Mouse (Mus musculus) limb, embryonic 10.5 days (tissue): ENCODE measurements around the gene Ythdf2. TPM values are rescaled to one million over a fixed set of nuclear protein-coding genes. Genes with fewer than 3 reads are reported as not detected.
A peak's percentile ranks its signal among the peaks of the same experiment; 100 is the strongest.

Experiments used
- DNase-seq: peaks from one replicate; pipeline ENCODE4 v3.0.0-alpha.2; 2017; ENCODE audit warnings: low spot score
- H3K27ac ChIP-seq: fragments of 300-500 bp; sonication (generic); 2 replicates; pipeline ENCODE4 v1.5.1; 2016; ENCODE audit warnings: mild to moderate bottlenecking
- H3K27me3 ChIP-seq: fragments of 300-500 bp; sonication (generic); 2 replicates; pipeline ENCODE4 v1.6.1; 2016; ENCODE audit warnings: low read depth, mild to moderate bottlenecking; ENCODE audit not compliant: poor library complexity, severe bottlenecking
- H3K36me3 ChIP-seq: fragments of 300-500 bp; sonication (generic); 2 replicates; pipeline ENCODE4 v1.6.1; 2016; ENCODE audit warnings: mild to moderate bottlenecking, moderate library complexity
- H3K4me1 ChIP-seq: fragments of 300-500 bp; sonication (generic); 2 replicates; pipeline ENCODE4 v1.6.1; 2016
- H3K4me3 ChIP-seq: fragments of 300-500 bp; sonication (generic); 2 replicates; pipeline ENCODE4 v1.5.1; 2016; ENCODE audit warnings: mild to moderate bottlenecking, moderate library complexity
- H3K9me3 ChIP-seq: fragments of 300-500 bp; sonication (generic); replicated peaks from 2 replicates; pipeline ENCODE4 v1.6.1; 2016; ENCODE audit warnings: mild to moderate bottlenecking
- WGBS: fragments of 180-500 bp; shearing (Covaris S2); methylation state at CpG from one replicate; pipeline ENCODE4 v1.1.7; 2016; 5-methylcytosine and 5-hydroxymethylcytosine counted together
- polyA plus RNA-seq: library from polyadenylated mRNA; unstranded; fragments of >200 nt; fragmentation: Nextera tagmentation; extraction: Ambion mirVana; gene quantifications from 2 replicates; pipeline ENCODE4 v1.2.1, GENCODE M21; 2016

Gene Ythdf2
- polyA plus RNA-seq, 1 experiment from 2014 or later: 151 TPM

DNA sequence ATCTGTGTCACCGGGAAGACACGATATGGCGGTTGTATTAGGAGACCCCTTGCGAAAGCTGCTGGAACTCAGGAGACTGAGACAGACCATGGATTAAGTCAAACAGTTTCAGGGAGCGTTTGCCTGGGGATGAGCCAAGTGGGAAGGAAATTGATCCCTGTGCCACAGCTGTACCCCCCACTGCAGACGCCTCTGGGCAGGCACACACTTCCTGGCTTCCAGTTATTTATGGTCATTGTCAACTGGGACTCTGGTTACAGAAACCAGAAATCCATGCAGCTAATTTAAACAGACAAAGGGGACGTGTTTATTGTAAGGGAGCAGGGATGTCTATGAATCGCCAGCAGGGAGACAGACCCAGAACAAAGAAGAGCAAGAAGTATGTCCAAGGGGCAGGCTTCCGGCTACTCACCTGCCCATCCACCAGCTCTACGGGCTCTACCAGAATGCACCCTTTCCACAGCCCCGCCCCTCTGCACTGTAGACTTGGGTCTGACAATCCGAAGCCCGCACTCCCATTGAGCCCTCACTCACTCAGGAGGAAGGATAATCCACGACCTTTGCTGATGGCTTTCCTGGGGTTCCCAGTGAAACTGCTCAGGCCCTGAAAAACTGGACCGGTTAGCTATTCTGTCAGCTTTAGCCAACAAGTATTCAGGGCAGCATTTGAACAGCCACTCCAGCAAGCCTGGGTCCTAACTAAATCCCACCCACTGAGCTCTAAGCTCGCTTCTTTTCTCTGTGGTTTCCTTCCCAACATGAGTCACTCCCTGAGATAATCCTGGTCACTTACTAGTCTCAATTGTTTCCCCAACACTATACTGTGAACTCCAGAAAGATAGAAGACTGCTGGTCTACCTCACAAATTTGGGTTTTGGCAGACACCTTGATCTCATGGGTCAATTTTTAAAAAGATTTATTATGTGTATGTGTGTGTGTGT is 45.5 kb downstream of the Ythdf2 start:
- no peak for DNase-seq
- 65% methylated on average over 16 of the region's 16 CpGs for WGBS
- Histone ChIP-seq H3K9me3 (no peaks in the 10 kb centered on the region), H3K4me3 (no peak overlapping the region), H3K36me3 (no peaks in the 10 kb centered on the region), H3K4me1 (peaks cover 11% of the 10 kb centered on the region), H3K27ac (no peak overlapping the region), H3K27me3 (no peaks in the 10 kb centered on the region)

DNA sequence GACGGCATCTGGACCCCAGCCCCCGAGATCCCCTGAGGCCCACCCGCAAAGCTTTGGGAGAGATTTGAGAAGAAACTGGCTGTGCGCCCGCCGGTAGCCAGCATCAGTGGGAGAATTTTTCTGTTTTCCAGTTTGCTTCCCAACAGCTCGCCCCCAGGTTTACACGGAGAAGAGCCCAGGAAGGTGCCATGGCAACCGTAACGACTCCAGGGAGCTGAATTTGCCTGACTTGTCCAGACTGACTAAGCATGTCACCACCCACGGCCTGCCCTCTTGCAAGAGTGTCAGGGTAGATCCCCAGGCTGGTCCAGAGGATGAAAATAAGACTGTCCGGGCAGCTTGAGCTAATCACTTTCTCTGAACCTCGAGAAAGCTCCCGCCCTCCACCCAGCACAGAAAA is 46.4 kb downstream of the Ythdf2 start:
- WGBS: 74% methylated on average over 14 of the region's 14 CpGs
- Histone ChIP-seq H3K4me3 (no peak overlapping the region), H3K27me3 (no peaks in the 10 kb centered on the region), H3K4me1 (peaks cover 6% of the 10 kb centered on the region), H3K36me3 (no peaks in the 10 kb centered on the region), H3K27ac (no peak overlapping the region), H3K9me3 (no peaks in the 10 kb centered on the region)
- no peak for DNase-seq

DNA sequence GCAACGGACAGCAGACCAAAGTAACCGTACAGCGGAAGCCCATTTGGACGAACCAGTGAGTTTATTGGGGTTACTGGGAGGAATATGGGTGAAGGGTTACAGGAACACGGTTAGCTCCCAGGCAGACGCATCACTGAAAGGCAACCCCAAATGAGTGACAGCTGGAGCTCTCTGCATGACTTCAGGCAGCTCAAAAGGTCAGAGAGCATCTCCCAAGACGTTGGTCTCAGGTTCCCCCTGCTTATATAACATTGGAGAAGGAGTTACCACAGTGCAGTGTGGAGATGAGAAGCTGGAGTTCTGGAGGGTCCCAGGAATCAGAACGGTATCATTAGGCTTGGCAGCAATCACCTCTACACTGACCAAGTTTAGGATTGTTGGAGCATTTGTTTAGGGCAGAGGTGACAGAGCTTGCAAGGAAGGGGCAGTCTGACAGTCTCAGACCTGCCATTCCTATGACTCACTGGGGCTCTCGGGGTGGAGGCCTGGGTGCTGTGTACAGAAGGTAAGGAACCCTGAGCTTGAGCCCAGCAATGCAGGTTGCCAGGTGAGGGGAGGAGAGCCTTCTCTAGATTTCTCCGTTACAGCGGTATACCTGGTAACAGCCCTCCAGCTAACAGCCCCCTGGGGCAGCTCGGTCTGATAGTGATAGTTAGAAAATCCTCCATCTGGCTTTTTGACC is 55.0 kb downstream of the Ythdf2 start:
- Histone ChIP-seq H3K27ac (no peak overlapping the region), H3K27me3 (no peaks in the 10 kb centered on the region), H3K36me3 (no peaks in the 10 kb centered on the region), H3K9me3 (no peaks in the 10 kb centered on the region), H3K4me1 (peaks cover 11% of the 10 kb centered on the region; the same call in 1 of the 2 replicates), H3K4me3 (no peak overlapping the region)
- 58% methylated on average over 12 of the region's 12 CpGs for WGBS
- DNase-seq: no peak

DNA sequence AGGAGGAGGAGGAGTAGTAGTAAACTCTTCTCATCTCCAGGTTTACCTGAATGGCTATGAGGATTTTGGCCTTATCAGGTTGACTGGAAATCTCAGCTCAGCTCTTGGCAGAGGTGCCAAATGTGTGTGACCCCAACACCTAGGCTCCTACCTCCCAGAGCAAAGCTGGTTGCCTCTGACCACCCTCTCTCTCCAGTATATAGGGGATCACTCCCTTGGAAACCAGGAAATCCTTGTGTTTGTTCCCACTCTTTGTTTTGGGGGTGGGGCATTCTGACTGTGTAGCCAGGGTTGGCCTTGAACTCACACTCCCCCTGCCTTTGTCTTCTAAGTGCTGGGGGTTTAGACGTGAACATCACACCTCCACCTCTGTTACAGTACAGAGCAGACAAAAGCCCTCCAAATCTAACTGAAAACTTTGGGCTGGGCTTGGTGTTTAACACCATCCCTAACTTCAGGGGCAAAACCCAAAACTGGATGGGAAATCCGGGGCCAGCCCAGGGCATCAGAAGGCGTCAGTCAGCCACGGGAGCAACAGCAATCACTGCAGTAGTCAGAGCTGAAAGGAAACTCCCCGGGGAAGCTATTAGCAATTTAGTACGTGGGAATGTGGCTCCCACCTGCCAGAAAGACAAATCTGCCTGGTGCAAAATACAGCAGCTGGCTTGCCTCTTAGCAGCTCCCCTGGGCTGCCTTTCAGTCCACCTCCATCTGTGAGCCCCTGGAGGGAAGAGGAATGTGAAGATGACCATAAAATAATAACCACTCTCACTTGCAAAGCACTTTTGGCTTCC is 57.0 kb downstream of the Ythdf2 start:
- Histone ChIP-seq H3K36me3 (no peaks in the 10 kb centered on the region), H3K4me3 (no peak overlapping the region), H3K27me3 (no peaks in the 10 kb centered on the region), H3K27ac (no peak overlapping the region), H3K9me3 (no peaks in the 10 kb centered on the region), H3K4me1 (peaks cover 11% of the 10 kb centered on the region; the same call in 1 of the 2 replicates)
- 5% methylated on average over 6 of the region's 6 CpGs for WGBS
- no peak for DNase-seq

DNA sequence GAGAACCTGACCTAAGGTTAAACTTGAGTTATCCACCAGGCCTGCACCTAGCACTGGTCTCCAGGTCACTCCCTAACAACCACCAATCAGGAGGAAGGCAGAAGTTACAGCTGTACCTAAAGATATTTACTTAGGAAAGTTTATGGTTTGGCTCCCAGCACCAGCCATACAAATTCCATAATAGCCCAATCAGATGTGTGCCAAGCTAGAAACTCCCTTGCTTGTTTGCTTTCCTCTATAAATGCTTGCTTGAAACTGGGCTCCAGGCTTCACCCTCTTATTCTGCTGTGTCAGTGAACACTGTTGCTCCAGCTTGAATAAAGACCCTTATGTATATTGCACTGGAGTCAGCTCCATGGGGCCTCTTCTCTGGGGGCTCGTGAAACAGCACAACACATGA is 60.4 kb downstream of the Ythdf2 start:
- DNase-seq: no peak
- no peaks in the 10 kb centered on the region for H3K9me3 ChIP-seq
- no peaks in the 10 kb centered on the region for H3K36me3 ChIP-seq
- no peak overlapping the region for H3K27ac ChIP-seq
- peaks cover 7% of the 10 kb centered on the region; the same call in 1 of the 2 replicates for H3K4me1 ChIP-seq
- no peak overlapping the region for H3K4me3 ChIP-seq
- H3K27me3 ChIP-seq: no peaks in the 10 kb centered on the region
- 82% methylated on average over 1 of the region's 1 CpGs for WGBS

DNA sequence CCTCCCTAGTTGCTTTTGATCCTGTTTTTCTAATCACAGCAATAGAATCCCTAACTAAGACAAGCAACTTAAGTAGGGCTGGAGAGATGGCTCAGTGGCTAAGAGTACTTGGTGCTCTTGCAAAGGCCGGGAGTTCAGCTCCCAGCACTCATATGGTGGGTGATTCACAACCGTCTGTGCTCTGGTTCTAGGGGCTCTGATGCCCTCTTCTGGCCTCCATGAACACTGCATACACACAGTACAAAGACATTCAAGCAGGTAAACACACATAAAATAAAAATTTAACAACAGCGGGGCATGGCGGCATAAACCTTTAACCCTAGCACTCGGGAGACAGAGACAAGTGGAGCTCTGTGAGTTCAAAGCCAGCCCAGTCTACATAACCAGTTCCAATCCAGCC is 65.9 kb downstream of the Ythdf2 start:
- Histone ChIP-seq H3K9me3 (no peaks in the 10 kb centered on the region), H3K4me3 (no peak overlapping the region), H3K27ac (no peak overlapping the region), H3K27me3 (peaks cover 52% of the 10 kb centered on the region), H3K36me3 (no peaks in the 10 kb centered on the region), H3K4me1 (peaks cover 18% of the 10 kb centered on the region)
- DNase-seq: no peak
- 71% methylated on average over 5 of the region's 5 CpGs for WGBS

DNA sequence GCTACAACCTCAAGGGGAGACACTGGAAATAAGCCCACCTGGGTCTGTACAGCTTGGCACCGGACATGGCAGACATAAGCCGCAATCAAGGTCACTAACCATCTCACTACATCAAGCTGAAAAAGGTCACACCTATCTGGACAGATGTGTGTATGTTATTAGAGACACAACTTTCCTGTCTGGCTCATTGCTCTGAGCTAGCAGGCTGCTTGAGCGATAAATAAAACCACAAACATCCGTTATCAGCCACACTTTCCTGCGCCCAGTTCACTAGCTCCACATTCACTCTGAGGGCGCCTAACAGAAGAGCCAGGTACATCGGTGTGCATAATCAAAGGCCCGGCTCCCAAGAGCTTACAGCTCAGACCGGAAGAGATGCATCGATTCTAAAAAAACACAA is 67.0 kb downstream of the Ythdf2 start:
- Histone ChIP-seq H3K4me3 (peak overlapping the region; percentile 66; the same call in 1 of the 2 replicates), H3K4me1 (peaks cover 18% of the 10 kb centered on the region), H3K27ac (no peak overlapping the region), H3K27me3 (peaks cover 62% of the 10 kb centered on the region), H3K36me3 (no peaks in the 10 kb centered on the region), H3K9me3 (no peaks in the 10 kb centered on the region)
- WGBS: 51% methylated on average over 10 of the region's 10 CpGs
- DNase-seq: no peak

DNA sequence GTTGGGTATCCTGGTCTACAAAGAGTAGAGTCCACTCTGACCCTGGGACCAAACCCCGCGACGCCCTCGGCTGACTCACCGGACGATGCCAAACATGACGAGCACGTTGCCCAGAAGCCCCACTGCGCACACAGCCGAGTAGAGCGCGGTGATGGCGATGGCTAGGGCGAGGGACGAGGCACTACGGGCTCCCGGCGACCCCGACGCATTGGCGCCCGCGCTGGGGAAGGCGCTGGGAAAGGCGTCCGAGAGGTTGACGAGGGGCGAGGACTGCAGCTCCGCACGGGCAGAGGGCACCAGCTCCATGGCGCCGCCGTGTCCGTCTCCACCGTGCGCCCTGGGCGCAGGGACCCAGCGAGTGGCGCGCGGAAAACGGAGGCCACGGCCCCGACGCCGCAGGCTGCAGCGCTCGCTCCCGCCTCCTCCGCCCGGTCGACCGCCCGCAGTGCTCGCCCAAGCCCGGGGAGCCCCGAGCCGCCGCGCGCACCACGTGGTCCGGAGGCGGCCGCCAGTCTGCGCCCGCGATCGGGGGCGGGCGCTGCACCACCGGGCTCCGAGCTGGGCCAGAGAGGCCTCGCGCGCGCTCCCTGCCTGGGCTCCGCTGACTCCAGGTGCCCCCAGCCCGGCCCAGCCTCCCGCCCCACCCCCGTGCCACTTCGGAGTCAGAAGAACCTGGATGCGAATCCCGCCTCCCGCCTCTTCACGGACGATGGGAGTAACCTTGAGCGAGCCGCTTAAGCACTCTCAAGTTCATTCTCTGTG is 67.8 kb downstream of the Ythdf2 start, which contains the start of gene Oprd1:
Gene Oprd1, minus strand, starts transcription at position 407 of the 762 bp plus-strand sequence.
- peak; percentile 64 for DNase-seq
- Histone ChIP-seq H3K36me3 (no peaks in the 10 kb centered on the region), H3K4me1 (peaks cover 18% of the 10 kb centered on the region), H3K9me3 (no peaks in the 10 kb centered on the region), H3K4me3 (peak within 1 kb of the TSS; percentile 66), H3K27ac (peak within 1 kb of the TSS; percentile 32; the same call in 1 of the 2 replicates), H3K27me3 (peaks cover 62% of the 10 kb centered on the region)
- 1% methylated on average over 89 of the region's 89 CpGs for WGBS

DNA sequence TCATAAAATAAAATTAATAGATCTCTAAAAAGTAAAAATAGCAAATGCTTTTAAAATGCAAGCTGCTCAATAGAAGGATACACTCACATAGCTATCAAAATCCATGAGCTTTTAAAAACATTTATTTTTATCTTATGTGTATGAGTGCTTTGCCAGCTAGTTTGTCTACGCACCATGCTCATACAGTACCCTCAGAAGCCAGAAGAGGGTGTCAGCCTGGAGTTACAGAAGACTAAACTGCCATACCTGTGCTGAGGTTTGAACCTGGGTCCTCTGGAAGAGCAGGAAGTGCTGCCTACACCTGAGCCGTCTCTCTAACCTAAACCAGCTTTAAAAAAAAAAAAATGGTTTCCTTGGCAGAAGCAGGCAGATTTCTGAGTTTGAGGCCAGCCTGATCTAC is 73.5 kb downstream of the Ythdf2 start:
- WGBS: 92% methylated on average over 2 of the region's 2 CpGs
- no peak for DNase-seq
- no peaks in the 10 kb centered on the region for H3K36me3 ChIP-seq
- H3K4me3 ChIP-seq: no peak overlapping the region
- H3K27ac ChIP-seq: no peak overlapping the region
- peaks cover 6% of the 10 kb centered on the region; the same call in 1 of the 2 replicates for H3K4me1 ChIP-seq
- peaks cover 34% of the 10 kb centered on the region for H3K27me3 ChIP-seq
- no peaks in the 10 kb centered on the region for H3K9me3 ChIP-seq

DNA sequence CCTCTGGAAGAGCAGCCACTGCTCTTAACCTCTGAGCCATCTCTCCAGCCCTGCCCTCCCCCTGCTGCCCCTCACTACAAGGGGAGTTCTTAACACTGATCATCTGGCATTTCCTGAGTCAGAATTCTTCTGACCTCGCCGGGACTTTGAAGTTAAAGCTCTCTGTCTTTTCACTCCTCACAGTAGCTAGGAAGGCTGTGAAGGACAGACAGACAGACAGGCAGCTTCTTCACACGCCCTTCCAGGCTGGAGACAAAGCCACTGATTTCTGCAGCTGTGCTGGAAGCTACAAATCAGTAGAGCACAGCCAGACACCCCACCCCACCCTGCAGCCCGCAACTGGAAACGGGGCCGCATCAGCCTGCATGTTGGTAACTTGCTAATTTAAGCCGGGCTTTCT is 75.1 kb downstream of the Ythdf2 start:
- 80% methylated on average over 7 of the region's 7 CpGs for WGBS
- Histone ChIP-seq H3K36me3 (no peaks in the 10 kb centered on the region), H3K27me3 (peaks cover 18% of the 10 kb centered on the region), H3K4me3 (no peak overlapping the region), H3K9me3 (no peaks in the 10 kb centered on the region), H3K4me1 (0 out of 2 replicates have a peak, but pooled peaks cover 4% of the 10 kb centered on the region), H3K27ac (no peak overlapping the region)
- DNase-seq: no peak
